Mouse (Mus musculus): Measurements from ENCODE around the gene Elovl1. TPM values are rescaled to one million over a fixed set of nuclear protein-coding genes. Genes with fewer than 3 reads are reported as not detected.

Gene Elovl1
- total RNA-seq, 2 experiments from 2014 or later: 26.3 to 27.8 TPM

- DNase-seq (ENCODE audit: low spot score in 2 of 2): no peak
Observed at GRCm38 (mm10) chr4:118428531-118429214, 780 bp downstream of the Elovl1 start.

GRCm38 (mm10) chr4:118429215-118429895 lies 1.5 kb downstream of the Elovl1 start:
- DNase-seq (ENCODE audit: low spot score in 2 of 2): no peak

- no peak for DNase-seq (ENCODE audit: low spot score in 2 of 2)
Observed at GRCm38 (mm10) chr4:118432332-118432731, 4.4 kb downstream of the Elovl1 start.

- peak; percentile 91 to 94 for DNase-seq (ENCODE audit: low spot score in 2 of 2)
Observed at GRCm38 (mm10) chr4:118436820-118437603, 9.1 kb downstream of the Elovl1 start, which contains the start of gene Cdc20. TSS of gene Cdc20 (minus strand) at chr4:118437352.

- no peak for DNase-seq (ENCODE audit: low spot score in 2 of 2)
Observed at GRCm38 (mm10) chr4:118437829-118438253, 9.9 kb downstream of the Elovl1 start.

- DNase-seq (ENCODE audit: low spot score in 2 of 2): no peak
Observed at GRCm38 (mm10) chr4:118445088-118445487, 17.2 kb downstream of the Elovl1 start.

GRCm38 (mm10) chr4:118445781-118446414 lies 18.0 kb downstream of the Elovl1 start:
- DNase-seq (ENCODE audit: low spot score in 2 of 2): no peak

- no peak for DNase-seq (ENCODE audit: low spot score in 2 of 2)
Observed at GRCm38 (mm10) chr4:118446415-118447153, 18.7 kb downstream of the Elovl1 start.

GRCm38 (mm10) chr4:118457345-118457975 lies 29.6 kb downstream of the Elovl1 start, which contains the start of gene Mpl:
TSS of gene Mpl (minus strand) at chr4:118457513.
- DNase-seq (ENCODE audit: low spot score in 2 of 2): no peak

- DNase-seq (ENCODE audit: low spot score in 2 of 2): no peak
Observed at GRCm38 (mm10) chr4:118464956-118465355, 37.1 kb downstream of the Elovl1 start.

- DNase-seq (ENCODE audit: low spot score in 2 of 2): no peak
Observed at GRCm38 (mm10) chr4:118465697-118466163, 37.8 kb downstream of the Elovl1 start.

- DNase-seq (ENCODE audit: low spot score in 2 of 2): no peak
Observed at GRCm38 (mm10) chr4:118471281-118471680, 43.4 kb downstream of the Elovl1 start.

- DNase-seq (ENCODE audit: low spot score in 2 of 2): no peak
Observed at GRCm38 (mm10) chr4:118472687-118473086, 44.8 kb downstream of the Elovl1 start.

- DNase-seq (ENCODE audit: low spot score in 2 of 2): no peak
Observed at GRCm38 (mm10) chr4:118476773-118477530, 49.1 kb downstream of the Elovl1 start.

Other genes starting within 250 kb of the Elovl1 start
- gene Kdm4a, start 248.1 kb upstream of the Elovl1 start, total RNA-seq (2021): 10 to 100 TPM; 52.6 to 55.7 TPM
- 100 to 1,000 TPM; 106 to 112 TPM for gene Ptprf, start 136.7 kb upstream of the Elovl1 start, total RNA-seq (2021)
- gene Szt2, start 18.8 kb upstream of the Elovl1 start, total RNA-seq (2021): 10 to 100 TPM; 34.2 to 43.8 TPM
- gene Med8, start 18.8 kb upstream of the Elovl1 start, total RNA-seq (2021): 10 to 100 TPM; 63.7 to 63.9 TPM
- 1 to 10 TPM; 2.1 to 3.4 TPM for gene Cdc20, start 9.3 kb downstream of the Elovl1 start, total RNA-seq (2021)
- gene Mpl, start 29.4 kb downstream of the Elovl1 start, total RNA-seq (2021): under 1 TPM in 1 of 2 experiments, not detected in 1; 0.33 TPM
- 10 to 100 TPM; 10.9 to 13.3 TPM for gene Tie1, start 62.0 kb downstream of the Elovl1 start, total RNA-seq (2021)
- gene 2610528J11Rik, start 98.9 kb downstream of the Elovl1 start, total RNA-seq (2021): not detected
- gene Tmem125, start 116.0 kb downstream of the Elovl1 start, total RNA-seq (2021): 1 to 10 TPM; 8.5 to 9.1 TPM
- gene Cfap57, start 192.7 kb downstream of the Elovl1 start, total RNA-seq (2021): under 1 TPM; 0.76 to 0.99 TPM
- gene Ebna1bp2, start 192.7 kb downstream of the Elovl1 start, total RNA-seq (2021): 10 to 100 TPM; 49.2 to 55.5 TPM
- not detected for gene Olfr62, start 230.9 kb downstream of the Elovl1 start, total RNA-seq (2021)

Measured in layer of hippocampus, postnatal 14 days (tissue).